Mouse (Mus musculus) ES-Bruce4 (cell line): ENCODE data around the gene Slc6a1.

ENCODE experiments used
- CTCF ChIP-seq: IDR thresholded peaks from one replicate; pipeline ENCODE4 v1.8.1; 2011; ENCODE audit warnings: low read depth, low read length
- EP300 ChIP-seq: IDR thresholded peaks from 2 replicates; pipeline ENCODE4 v1.6.1; 2011; ENCODE audit warnings: low read depth, low read length; ENCODE audit not compliant: insufficient read depth
- POLR2A ChIP-seq: IDR thresholded peaks from one replicate; pipeline ENCODE4 v1.8.1; 2011; ENCODE audit warnings: low read length; ENCODE audit not compliant: insufficient read depth

GRCm38 (mm10) chr6:114358171-114358570, 75.7 kb downstream of the Slc6a1 start:
- TF ChIP-seq EP300 (no peak), CTCF (no peak), POLR2A (no peak)
